In genomic region chr1:120739499-120739898, GRCm38 (mm10) we compare ENCODE assay signal across 21 mouse cellular contexts.
DNase-seq lines count a peak whose midpoint lies in the region; ATAC-seq and TF ChIP-seq lines count a peak whose summit lies in the region.
"Had no signal": no experiment of that assay in that cellular context is flagged by ENCODE, and none has a peak within 500 bp of the region (broad histone marks: within the 10 kb centered on the region; RNA-seq: fewer than 3 reads in every experiment).

No protein-coding gene starts in this region.

- 22% methylated on average over 6 of the region's 6 CpGs for WGBS in heart, embryonic 15.5 days
- WGBS in midbrain, embryonic 14.5 days: 73% methylated on average over 6 of the region's 6 CpGs

- H3K4me1 ChIP-seq in heart, embryonic 15.5 days (replicated peaks): peaks cover 5% of the 10 kb centered on the region
- no peaks in the 10 kb centered on the region for H3K4me1 ChIP-seq in midbrain, embryonic 14.5 days (ENCODE audit: control insufficient read depth, insufficient read depth, low read length)
- H3K4me1 ChIP-seq: hindbrain, embryonic 13.5 days; kidney, embryonic 15.5 days; midbrain, embryonic 10.5 days had no signal

- H3K4me2 ChIP-seq in heart, embryonic 15.5 days: no peak overlapping the region
- no peak overlapping the region for H3K4me2 ChIP-seq in midbrain, embryonic 14.5 days (ENCODE audit: low read length)
- H3K4me2 ChIP-seq: hindbrain, embryonic 13.5 days; kidney, embryonic 15.5 days had no signal

- no peaks in the 10 kb centered on the region for H3K27me3 ChIP-seq in heart, embryonic 15.5 days
- no peaks in the 10 kb centered on the region for H3K27me3 ChIP-seq in midbrain, embryonic 14.5 days (ENCODE audit: control insufficient read depth, insufficient read depth, low read length)
- H3K27me3 ChIP-seq: hindbrain, embryonic 13.5 days; kidney, embryonic 15.5 days had no signal

- no peak overlapping the region for H3K4me3 ChIP-seq in gastrocnemius, adult 2 months
- H3K4me3 ChIP-seq in heart, embryonic 15.5 days: no peak overlapping the region
- H3K4me3 ChIP-seq in midbrain, embryonic 14.5 days (replicated peaks; ENCODE audit: low read depth, low read length): no peak overlapping the region
- H3K4me3 ChIP-seq: hindbrain, embryonic 13.5 days; kidney, embryonic 15.5 days; midbrain, embryonic 10.5 days had no signal

- ATAC-seq in heart, embryonic 15.5 days (replicated peaks; ENCODE audit: insufficient number of reproducible peaks, insufficient read depth, low FRiP score, low read depth): peak; percentile 65
- ATAC-seq in midbrain, embryonic 14.5 days (ENCODE audit: low FRiP score, low TSS enrichment): no peak
- ATAC-seq: forebrain, embryonic 14.5 days; lung, postnatal 0 days had no signal

- DNase-seq in gastrocnemius, adult 2 months: peak; percentile 41
- no peak for DNase-seq in gastrocnemius, postnatal 36 days
- peak; percentile 67 for DNase-seq in heart, adult 9 months (ENCODE audit: low spot score in 2 of 2)
- peak; percentile 47 for DNase-seq in heart, postnatal 4 days
- DNase-seq in urinary bladder, adult 2 months (ENCODE audit: low spot score): no peak
- DNase-seq in kidney, postnatal 25 days: no peak
- no peak for DNase-seq in midbrain, embryonic 14.5 days
- DNase-seq: adrenal gland, postnatal 14 days; cerebellum, adult 2 months; kidney, adult 11 months; kidney, postnatal 4 days; left cerebral cortex, postnatal 4 days; right cerebral cortex, adult 18-20 months; right cerebral cortex, postnatal 4 days; thymus, adult 2 months had no signal

- no peak for TF ChIP-seq CTCF in gastrocnemius, adult 2 months (IDR thresholded peaks at IDR 0.05)

- intact Hi-C loops in gastrocnemius, adult 2 months (cut with DNase I): no loop called here
- intact Hi-C loops in gastrocnemius, postnatal 36 days (cut with DNase I): no loop called here

- no peaks in the 10 kb centered on the region for H3K36me3 ChIP-seq in heart, embryonic 15.5 days
- H3K36me3 ChIP-seq in midbrain, embryonic 14.5 days (ENCODE audit: control insufficient read depth, insufficient read depth, low read length): no peaks in the 10 kb centered on the region
- H3K36me3 ChIP-seq: hindbrain, embryonic 13.5 days; kidney, embryonic 15.5 days; midbrain, embryonic 10.5 days had no signal

- H3K9ac ChIP-seq in heart, embryonic 15.5 days: no peak overlapping the region
- H3K9ac ChIP-seq in midbrain, embryonic 14.5 days (replicated peaks; ENCODE audit: low read length): no peak overlapping the region
- H3K9ac ChIP-seq: hindbrain, embryonic 13.5 days; kidney, embryonic 15.5 days had no signal

- no peak overlapping the region for H3K27ac ChIP-seq in gastrocnemius, adult 2 months
- peak overlapping the region; percentile 16; the same call in 1 of the 2 replicates for H3K27ac ChIP-seq in heart, embryonic 15.5 days
- no peak overlapping the region for H3K27ac ChIP-seq in midbrain, embryonic 14.5 days (replicated peaks; ENCODE audit: low read depth, low read length)
- H3K27ac ChIP-seq: hindbrain, embryonic 13.5 days; kidney, embryonic 15.5 days; midbrain, embryonic 10.5 days had no signal

- no peaks in the 10 kb centered on the region for H3K9me3 ChIP-seq in heart, embryonic 15.5 days (replicated peaks)
- H3K9me3 ChIP-seq in midbrain, embryonic 14.5 days (ENCODE audit: control insufficient read depth, low read length): no peaks in the 10 kb centered on the region
- H3K9me3 ChIP-seq: hindbrain, embryonic 13.5 days; kidney, embryonic 15.5 days; midbrain, embryonic 10.5 days had no signal

Comparison
In these comparisons a context has a peak if more than half of its experiments do, and no peak if none do; other contexts are left out.
1. DNase-seq: peak in gastrocnemius, adult 2 months (single experiment), heart, adult 9 months (2 of 2) and heart, postnatal 4 days (single experiment); none in gastrocnemius, postnatal 36 days (0 of 2), urinary bladder, adult 2 months (single experiment), kidney, postnatal 25 days (0 of 2) and midbrain, embryonic 14.5 days (single experiment).